Mouse (Mus musculus): ENCODE measurements around the gene Mavs.
"Not testable (repeated sequence)": the region's sequence is repeated elsewhere in the genome, so short reads cannot be mapped to it uniquely, and the experiment has no call there.

Gene Mavs

GRCm38 (mm10) chr2:131213773-131214172 is 20.1 kb upstream of the Mavs start:
- no peak for DNase-seq

DNA sequence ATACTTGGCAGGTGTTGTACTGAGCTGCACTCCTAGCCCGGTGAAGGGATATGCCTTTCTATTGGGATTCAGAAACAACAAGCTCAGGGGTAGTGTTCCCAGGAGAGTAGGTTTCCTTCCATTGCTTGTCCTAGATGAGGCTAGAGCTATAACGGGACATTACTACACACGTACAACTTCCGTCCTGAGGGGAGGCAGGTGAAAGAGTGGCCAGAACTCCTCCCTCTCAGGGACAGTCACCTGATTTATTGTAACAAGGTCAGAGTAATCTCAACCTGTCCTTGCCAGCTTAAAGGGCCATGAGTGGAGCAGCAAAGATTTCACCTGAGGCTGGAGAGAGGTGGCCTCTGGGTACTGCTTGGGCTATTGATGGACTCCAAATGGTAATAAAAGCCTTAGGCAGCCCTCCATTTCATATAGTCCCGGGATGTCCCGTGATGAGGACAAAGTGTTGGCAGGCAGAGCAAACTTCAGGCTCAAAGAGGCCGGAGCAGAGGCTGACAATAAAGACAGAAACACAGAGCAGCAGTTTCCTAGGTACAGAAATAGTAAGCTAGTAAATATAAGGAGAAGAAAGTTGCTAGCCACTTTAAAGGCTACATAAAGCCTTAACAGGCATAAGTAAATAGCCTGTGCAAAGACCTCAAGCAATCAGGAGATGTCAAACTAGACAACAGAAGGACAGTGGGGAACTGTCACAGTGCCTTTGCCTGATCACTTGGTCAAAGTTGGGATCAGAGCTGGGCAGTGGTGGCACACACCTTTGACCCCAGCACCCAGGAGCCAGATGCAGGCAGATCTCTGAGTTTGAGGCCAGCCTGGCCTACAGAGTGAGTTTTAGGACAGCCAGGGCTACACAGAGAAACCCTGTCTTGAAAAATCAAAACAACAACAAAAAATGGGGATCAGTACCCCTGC is 17.7 kb upstream of the Mavs start:
- DNase-seq = no peak

DNA sequence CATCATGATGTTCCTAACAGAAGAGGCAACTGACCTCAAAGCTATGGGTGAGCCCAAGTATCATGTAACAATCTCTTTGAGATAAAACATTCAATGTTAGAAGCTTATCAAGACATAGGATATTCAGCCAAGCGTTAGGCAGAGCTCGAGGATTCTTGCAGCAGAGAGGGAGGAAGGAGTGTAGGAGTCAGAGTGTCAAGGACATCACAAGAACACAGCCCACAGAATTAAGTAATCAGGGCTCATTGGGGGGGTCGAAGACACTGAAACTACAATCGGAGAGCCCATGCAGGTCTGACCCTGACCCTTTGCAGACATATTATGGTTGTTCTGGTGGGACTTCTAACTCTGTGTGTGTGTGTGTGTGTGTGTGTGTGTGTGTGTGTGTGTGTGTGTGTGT is 13.8 kb upstream of the Mavs start:
- DNase-seq = no peak

DNA sequence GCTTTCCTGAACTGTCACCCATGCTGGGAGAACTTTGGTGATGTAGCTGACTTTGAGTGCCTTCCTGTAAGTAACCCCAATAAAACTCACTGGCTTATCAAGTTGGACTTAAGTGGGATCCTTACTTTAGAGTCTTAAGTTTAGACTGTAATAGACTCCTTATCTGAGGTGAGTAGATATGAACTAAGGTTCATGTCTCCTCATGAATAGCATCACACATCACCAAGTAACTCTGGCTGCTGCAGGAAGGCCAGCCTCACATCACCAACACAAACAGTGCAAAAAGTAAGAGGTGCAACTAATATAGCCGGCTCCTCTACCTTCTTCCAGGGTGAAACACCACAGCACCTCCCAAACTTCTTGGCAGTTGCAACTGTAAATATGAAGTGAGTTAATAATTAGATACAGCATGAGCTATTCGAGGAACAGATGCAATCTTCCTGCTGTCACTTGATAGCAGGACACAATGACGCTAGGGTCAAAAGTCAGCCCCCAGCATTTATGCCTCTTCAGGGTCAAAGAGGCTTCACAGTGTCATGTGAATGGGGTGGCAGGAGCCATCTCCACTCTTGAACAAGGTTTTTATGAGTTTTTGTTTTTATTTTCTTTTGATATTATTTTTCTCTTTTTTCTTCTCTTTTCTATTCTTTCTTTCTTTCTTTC is 11.9 kb upstream of the Mavs start:
- no peak for DNase-seq

DNA sequence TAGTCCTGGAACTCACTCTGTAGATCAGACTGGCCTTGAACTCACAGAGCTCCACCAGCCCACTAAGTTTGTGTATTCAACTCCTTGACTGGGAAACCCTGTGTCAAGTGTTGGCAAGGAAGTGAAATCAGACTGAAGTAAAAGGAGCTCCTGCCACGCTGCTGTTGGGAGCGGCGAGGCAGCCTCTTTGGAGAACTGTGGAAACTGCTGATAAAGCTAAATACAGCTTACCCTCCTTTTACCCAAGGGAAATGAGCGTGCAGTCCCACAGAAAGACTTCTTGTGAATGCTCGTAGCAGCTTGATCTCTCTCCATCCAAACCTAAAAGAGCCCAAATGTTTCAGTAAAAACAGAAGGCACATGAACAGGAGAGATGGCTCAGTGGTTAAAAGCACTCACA is 11.3 kb upstream of the Mavs start:
- DNase-seq = no peak

- DNase-seq = no peak
These were observed 10.3 kb upstream of the Mavs start for GRCm38 (mm10) chr2:131223569-131223968.

- DNase-seq = no peak
These were observed 8.7 kb upstream of the Mavs start for GRCm38 (mm10) chr2:131225178-131225577.

DNA sequence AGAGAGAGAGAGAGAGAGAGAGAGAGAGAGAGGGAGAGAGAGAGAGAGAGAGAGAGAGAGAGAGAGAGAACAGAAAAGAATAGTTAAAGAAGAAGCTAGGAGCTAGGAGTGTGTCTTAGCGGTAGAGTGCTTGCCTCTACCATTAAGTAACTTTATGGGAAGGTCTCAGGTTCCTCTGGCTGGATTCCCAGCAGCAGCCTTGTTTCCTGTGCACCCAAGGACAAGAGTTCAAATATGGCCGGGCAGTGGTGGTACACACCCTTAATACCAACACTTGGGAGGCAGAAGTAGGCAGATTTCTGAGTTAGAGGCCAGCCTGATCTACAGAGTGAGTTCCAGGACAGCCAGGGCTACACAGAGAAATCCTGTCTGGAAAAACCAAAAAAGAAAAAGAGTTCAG is 7.2 kb upstream of the Mavs start:
- DNase-seq = not testable (repeated sequence)

DNA sequence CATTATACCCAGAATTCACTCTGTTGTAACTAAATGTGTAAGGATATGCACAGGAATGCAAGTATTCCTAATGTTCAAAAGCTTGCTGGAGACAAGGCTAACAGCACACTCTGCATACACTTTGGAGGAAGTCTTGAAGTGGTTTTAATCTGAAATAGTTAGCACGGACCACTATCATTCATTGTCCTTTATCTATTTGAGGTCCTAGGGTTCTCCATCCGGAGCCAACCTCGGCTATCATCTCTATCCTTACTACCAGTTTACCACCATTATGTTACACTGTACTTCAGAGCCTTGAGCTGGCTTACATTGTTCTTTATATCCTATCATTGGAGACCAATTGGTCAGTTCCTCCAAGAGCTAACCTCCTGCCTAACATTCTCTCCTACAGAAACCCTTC is 6.6 kb upstream of the Mavs start:
- DNase-seq = no peak

- DNase-seq = no peak
These were observed 1.3 kb upstream of the Mavs start for GRCm38 (mm10) chr2:131232558-131232957.

DNA sequence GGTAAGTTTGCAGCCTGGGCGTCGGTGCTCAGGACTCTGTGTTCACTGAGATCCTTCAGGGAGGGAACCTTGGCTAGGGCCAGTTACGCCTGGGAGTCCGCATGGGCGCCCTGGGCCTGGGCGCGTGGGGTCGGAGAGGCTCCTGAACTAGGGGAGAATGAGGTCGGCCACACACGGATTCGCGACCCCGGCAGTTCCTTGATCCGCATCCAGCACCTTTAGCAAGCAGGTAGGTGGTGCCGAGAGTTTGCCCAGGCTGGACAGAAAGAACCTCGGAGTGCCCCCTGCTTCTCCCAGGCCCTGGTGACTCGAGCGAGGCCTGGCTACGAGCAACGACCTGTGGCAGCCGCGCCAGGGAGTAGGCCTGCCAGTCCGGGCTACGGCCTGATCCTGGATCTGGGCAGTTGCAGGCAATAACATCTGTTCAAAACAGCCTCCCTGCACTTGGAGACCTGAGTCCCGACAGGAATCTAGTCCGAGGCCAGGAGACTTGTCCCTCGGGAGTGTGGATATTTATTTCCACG is 326 bp downstream of the Mavs start:
- DNase-seq = no peak

- peak; percentile 30 to 31 for DNase-seq
These were observed 1.2 kb downstream of the Mavs start for GRCm38 (mm10) chr2:131234970-131235635.

GRCm38 (mm10) chr2:131242180-131242579 is 8.3 kb downstream of the Mavs start:
- no peak for DNase-seq

DNA sequence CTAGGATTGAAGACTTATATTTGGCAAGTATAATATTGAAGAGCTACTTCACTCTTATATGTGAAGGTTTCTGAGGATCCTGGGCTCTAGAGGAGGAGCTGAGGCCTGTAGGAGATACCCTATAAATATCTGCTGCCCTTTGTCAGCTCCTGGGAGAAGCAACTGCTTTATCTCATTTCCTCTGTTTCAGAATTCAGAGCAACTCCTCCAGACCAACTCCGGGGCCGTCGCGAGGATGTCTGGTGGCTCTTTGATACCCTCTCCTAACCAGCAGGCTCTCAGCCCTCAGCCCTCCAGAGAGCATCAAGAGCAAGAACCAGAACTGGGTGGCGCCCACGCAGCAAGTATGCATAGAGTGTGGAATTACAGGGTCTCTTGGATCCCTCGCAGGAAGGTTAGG is 9.1 kb downstream of the Mavs start:
- DNase-seq = no peak

- peak; percentile 82 for DNase-seq
These were observed 19.9 kb downstream of the Mavs start for GRCm38 (mm10) chr2:131253681-131254328.

GRCm38 (mm10) chr2:131254329-131254713 is 20.5 kb downstream of the Mavs start:
- DNase-seq = peak in 1 of 2 experiments; percentile 20

GRCm38 (mm10) chr2:131255738-131256137 is 21.9 kb downstream of the Mavs start:
- no peak for DNase-seq

GRCm38 (mm10) chr2:131258693-131259092 is 24.8 kb downstream of the Mavs start:
- DNase-seq = no peak

GRCm38 (mm10) chr2:131260544-131261307 is 26.9 kb downstream of the Mavs start:
- no peak for DNase-seq

GRCm38 (mm10) chr2:131261481-131262212 is 27.8 kb downstream of the Mavs start:
- no peak for DNase-seq

DNA sequence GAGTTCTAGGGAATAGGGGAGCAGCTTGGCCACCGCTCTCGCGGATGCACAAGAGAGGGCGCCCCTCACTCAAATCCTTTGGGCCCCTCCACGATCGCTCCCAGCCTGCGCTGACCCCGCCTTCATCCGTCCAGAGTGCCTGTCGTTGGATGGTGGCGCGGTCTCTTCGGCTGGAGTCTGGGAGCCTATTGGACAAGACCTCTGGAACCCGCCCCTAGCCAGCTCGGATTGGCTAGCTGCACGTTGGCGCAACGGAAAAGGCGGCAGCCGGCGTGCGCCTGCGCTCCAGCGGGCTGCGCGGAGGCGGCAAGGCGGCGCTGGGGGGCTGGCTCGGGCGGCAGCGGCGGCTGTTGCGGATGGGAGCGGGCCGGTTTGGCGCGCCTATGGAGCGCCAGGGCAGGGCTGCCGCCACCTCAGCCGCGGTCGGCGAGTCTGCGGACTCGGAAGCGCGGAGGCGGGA is 28.4 kb downstream of the Mavs start, which contains the start of gene Pank2:
TSS of gene Pank2 (plus strand) at position 283 of the 460 bp plus-strand sequence.
- peak; percentile 98 for DNase-seq

Data from lung, postnatal 4 days (tissue).